Mouse (Mus musculus): Measurements from ENCODE around the gene Cdc45. TPM values are rescaled to one million over a fixed set of nuclear protein-coding genes. Genes with fewer than 3 reads are reported as not detected.

Cdc45 gene
- polyA plus RNA-seq, 1 experiment from 2014 or later: 43.8 TPM

GRCm38 (mm10) chr16:18781810-18782209 lies 30.0 kb downstream of the Cdc45 start:
- Histone ChIP-seq H3K4me2 (replicated peaks; ENCODE audit: low read depth, low read length) (no peak overlapping the region), H3K27me3 (ENCODE audit: control insufficient read depth, insufficient read depth, low read length) (peaks cover 19% of the 10 kb centered on the region), H3K36me3 (ENCODE audit: control insufficient read depth, insufficient read depth, low read length) (peaks cover 18% of the 10 kb centered on the region; the same call in 1 of the 2 replicates), H3K4me1 (ENCODE audit: control insufficient read depth, insufficient read depth, low read length) (peaks cover 8% of the 10 kb centered on the region), H3K9me3 (ENCODE audit: control insufficient read depth, low read depth, low read length) (no peaks in the 10 kb centered on the region), H3K4me3 (ENCODE audit: low read depth, low read length) (no peak overlapping the region), H3K9ac (replicated peaks; ENCODE audit: low read depth, low read length) (no peak overlapping the region), H3K27ac (ENCODE audit: low read length) (no peak overlapping the region)
- no peak for ATAC-seq (ENCODE audit: insufficient number of reproducible peaks, insufficient read depth, low FRiP score, low read depth)
- WGBS: 90% methylated on average over 10 of the region's 10 CpGs

- no peak overlapping the region for H3K27ac ChIP-seq (ENCODE audit: low read length)
- H3K27me3 ChIP-seq (ENCODE audit: control insufficient read depth, insufficient read depth, low read length): peaks cover 32% of the 10 kb centered on the region
- H3K4me3 ChIP-seq (ENCODE audit: low read depth, low read length): peak overlapping the region; percentile 38; the same call in 1 of the 2 replicates
- H3K9me3 ChIP-seq (ENCODE audit: control insufficient read depth, low read depth, low read length): no peaks in the 10 kb centered on the region
- H3K36me3 ChIP-seq (ENCODE audit: control insufficient read depth, insufficient read depth, low read length): peaks cover 6% of the 10 kb centered on the region; the same call in 1 of the 2 replicates
- H3K4me2 ChIP-seq (replicated peaks; ENCODE audit: low read depth, low read length): no peak overlapping the region
- H3K4me1 ChIP-seq (ENCODE audit: control insufficient read depth, insufficient read depth, low read length): peaks cover 9% of the 10 kb centered on the region
- ATAC-seq (ENCODE audit: insufficient number of reproducible peaks, insufficient read depth, low FRiP score, low read depth): no peak
- 56% methylated on average over 2 of the region's 2 CpGs for WGBS
- no peak overlapping the region for H3K9ac ChIP-seq (replicated peaks; ENCODE audit: low read depth, low read length)
Measured at GRCm38 (mm10) chr16:18778461-18778860, 33.3 kb downstream of the Cdc45 start.

GRCm38 (mm10) chr16:18777101-18778080 lies 34.4 kb downstream of the Cdc45 start:
- ATAC-seq (ENCODE audit: insufficient number of reproducible peaks, insufficient read depth, low FRiP score, low read depth): peak; percentile 26; the same call in 1 of the 2 replicates
- peaks cover 4% of the 10 kb centered on the region; the same call in 1 of the 2 replicates for H3K36me3 ChIP-seq (ENCODE audit: control insufficient read depth, insufficient read depth, low read length)
- H3K4me3 ChIP-seq (ENCODE audit: low read depth, low read length): peak overlapping the region; percentile 38
- peak overlapping the region; percentile 14; the same call in 1 of the 2 replicates for H3K9ac ChIP-seq (replicated peaks; ENCODE audit: low read depth, low read length)
- H3K4me1 ChIP-seq (ENCODE audit: control insufficient read depth, insufficient read depth, low read length): peaks cover 9% of the 10 kb centered on the region
- no peaks in the 10 kb centered on the region for H3K9me3 ChIP-seq (ENCODE audit: control insufficient read depth, low read depth, low read length)
- peaks cover 32% of the 10 kb centered on the region for H3K27me3 ChIP-seq (ENCODE audit: control insufficient read depth, insufficient read depth, low read length)
- no peak overlapping the region for H3K27ac ChIP-seq (ENCODE audit: low read length)
- H3K4me2 ChIP-seq (replicated peaks; ENCODE audit: low read depth, low read length): peak overlapping the region; percentile 49
- 3% methylated on average over 80 of the region's 80 CpGs for WGBS

- 8% methylated on average over 19 of the region's 19 CpGs for WGBS
- Histone ChIP-seq H3K9ac (replicated peaks; ENCODE audit: low read depth, low read length) (peak within 1 kb of the TSS; percentile 14; the same call in 1 of the 2 replicates), H3K27ac (ENCODE audit: low read length) (peak within 1 kb of the TSS; percentile 16; the same call in 1 of the 2 replicates), H3K36me3 (ENCODE audit: control insufficient read depth, insufficient read depth, low read length) (no peaks in the 10 kb centered on the region; the same call in 1 of the 2 replicates), H3K4me2 (replicated peaks; ENCODE audit: low read depth, low read length) (peak within 1 kb of the TSS; percentile 49), H3K4me3 (ENCODE audit: low read depth, low read length) (peak within 1 kb of the TSS; percentile 38), H3K9me3 (ENCODE audit: control insufficient read depth, low read depth, low read length) (no peaks in the 10 kb centered on the region), H3K4me1 (ENCODE audit: control insufficient read depth, insufficient read depth, low read length) (peaks cover 9% of the 10 kb centered on the region), H3K27me3 (ENCODE audit: control insufficient read depth, insufficient read depth, low read length) (peaks cover 32% of the 10 kb centered on the region)
- ATAC-seq (ENCODE audit: insufficient number of reproducible peaks, insufficient read depth, low FRiP score, low read depth): peak; percentile 25; the same call in 1 of the 2 replicates
Measured at GRCm38 (mm10) chr16:18776556-18777100, 35.2 kb downstream of the Cdc45 start, which contains the start of gene Cldn5. Cldn5 (plus strand) TSS chr16:18776847.

- Histone ChIP-seq H3K27ac (ENCODE audit: low read length) (peak overlapping the region; percentile 16; the same call in 1 of the 2 replicates), H3K4me3 (ENCODE audit: low read depth, low read length) (no peak overlapping the region), H3K9ac (replicated peaks; ENCODE audit: low read depth, low read length) (no peak overlapping the region), H3K4me1 (ENCODE audit: control insufficient read depth, insufficient read depth, low read length) (peaks cover 9% of the 10 kb centered on the region), H3K27me3 (ENCODE audit: control insufficient read depth, insufficient read depth, low read length) (peaks cover 32% of the 10 kb centered on the region), H3K4me2 (replicated peaks; ENCODE audit: low read depth, low read length) (no peak overlapping the region; the same call in 1 of the 2 replicates), H3K36me3 (ENCODE audit: control insufficient read depth, insufficient read depth, low read length) (no peaks in the 10 kb centered on the region; the same call in 1 of the 2 replicates), H3K9me3 (ENCODE audit: control insufficient read depth, low read depth, low read length) (no peaks in the 10 kb centered on the region)
- 40% methylated on average over 18 of the region's 18 CpGs for WGBS
- ATAC-seq (ENCODE audit: insufficient number of reproducible peaks, insufficient read depth, low FRiP score, low read depth): no peak
Measured at GRCm38 (mm10) chr16:18775621-18776555, 35.9 kb downstream of the Cdc45 start.

- Histone ChIP-seq H3K4me1 (ENCODE audit: control insufficient read depth, insufficient read depth, low read length) (peaks cover 9% of the 10 kb centered on the region), H3K4me3 (ENCODE audit: low read depth, low read length) (no peak overlapping the region), H3K4me2 (replicated peaks; ENCODE audit: low read depth, low read length) (no peak overlapping the region), H3K9me3 (ENCODE audit: control insufficient read depth, low read depth, low read length) (no peaks in the 10 kb centered on the region), H3K9ac (replicated peaks; ENCODE audit: low read depth, low read length) (no peak overlapping the region), H3K27ac (ENCODE audit: low read length) (no peak overlapping the region), H3K27me3 (ENCODE audit: control insufficient read depth, insufficient read depth, low read length) (peaks cover 30% of the 10 kb centered on the region), H3K36me3 (ENCODE audit: control insufficient read depth, insufficient read depth, low read length) (no peaks in the 10 kb centered on the region)
- no peak for ATAC-seq (ENCODE audit: insufficient number of reproducible peaks, insufficient read depth, low FRiP score, low read depth)
- 17% methylated on average over 2 of the region's 2 CpGs for WGBS
Measured at GRCm38 (mm10) chr16:18773936-18774335, 37.9 kb downstream of the Cdc45 start.

GRCm38 (mm10) chr16:18769501-18769900 lies 42.3 kb downstream of the Cdc45 start:
- no peak overlapping the region for H3K27ac ChIP-seq (ENCODE audit: low read length)

More at GRCm38 (mm10) chr16:18769501-18769900, 42.3 kb downstream of the Cdc45 start:
- no peak for ATAC-seq (ENCODE audit: insufficient number of reproducible peaks, insufficient read depth, low FRiP score, low read depth)
- H3K9me3 ChIP-seq (ENCODE audit: control insufficient read depth, low read depth, low read length): no peaks in the 10 kb centered on the region
- H3K9ac ChIP-seq (replicated peaks; ENCODE audit: low read depth, low read length): no peak overlapping the region
- no peaks in the 10 kb centered on the region for H3K36me3 ChIP-seq (ENCODE audit: control insufficient read depth, insufficient read depth, low read length)
- no peaks in the 10 kb centered on the region for H3K4me1 ChIP-seq (ENCODE audit: control insufficient read depth, insufficient read depth, low read length)
- H3K27me3 ChIP-seq (ENCODE audit: control insufficient read depth, insufficient read depth, low read length): no peaks in the 10 kb centered on the region
- H3K4me2 ChIP-seq (replicated peaks; ENCODE audit: low read depth, low read length): no peak overlapping the region
- 76% methylated on average over 1 of the region's 1 CpGs for WGBS
- no peak overlapping the region for H3K4me3 ChIP-seq (ENCODE audit: low read depth, low read length)
